Comparison of ENCODE assay signal across 9 mouse cellular contexts in the genomic region with DNA sequence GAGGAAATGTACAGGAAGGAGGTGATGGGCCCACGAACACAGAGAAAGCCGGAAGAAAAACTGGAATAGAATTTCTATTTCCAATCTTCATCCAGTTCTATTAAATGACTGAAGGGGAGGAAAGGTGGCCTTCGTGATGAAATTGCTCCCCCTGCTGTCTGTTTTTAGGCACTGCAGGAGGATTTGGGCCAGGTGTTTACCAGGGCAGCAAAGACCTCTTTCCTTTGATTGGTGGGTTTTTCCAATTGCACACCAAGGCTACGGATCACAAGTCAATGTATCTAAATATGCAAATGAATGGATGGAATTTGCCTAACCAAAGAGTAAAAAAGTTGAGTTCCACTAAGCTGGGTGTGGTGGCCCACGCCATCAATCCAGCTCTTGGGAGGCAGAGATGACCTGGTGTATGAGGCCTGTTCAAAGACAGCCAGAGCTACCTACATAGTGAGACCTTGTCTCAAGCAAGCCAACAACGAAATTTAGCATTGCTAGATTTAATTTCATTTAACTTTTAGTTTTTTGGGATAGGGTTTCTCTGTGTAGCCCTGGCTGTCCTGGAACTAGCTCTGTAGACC. TPM values are rescaled to one million over a fixed set of nuclear protein-coding genes. Genes with fewer than 3 reads are reported as not detected.
DNase-seq lines count a peak whose midpoint lies in the region; ATAC-seq and TF ChIP-seq lines count a peak whose summit lies in the region.
"Had no signal": no experiment of that assay in that cellular context is flagged by ENCODE, and none has a peak within 500 bp of the region (broad histone marks: within the 10 kb centered on the region; RNA-seq: fewer than 3 reads in every experiment).

No protein-coding gene starts in this region.

- DNase-seq in ovary, postnatal 10 days (ENCODE audit: low spot score), result peak; percentile 31
- no peak for DNase-seq in ovary, adult 18-20 months (ENCODE audit: low spot score)
- peak; percentile 81 for DNase-seq in brain, embryonic 14.5 days (ENCODE audit: low read depth)
- DNase-seq in hindlimb bud, embryonic 11.5 days (ENCODE audit: extremely low spot score, low read depth, low spot score), result peak; percentile 41
- DNase-seq in limb, embryonic 10.5 days (ENCODE audit: low spot score), result peak; percentile 76
- DNase-seq in thymus, postnatal 10 days (ENCODE audit: low spot score in 2 of 2), result peak; percentile 31 to 69

- peaks cover 16% of the 10 kb centered on the region; the same call in 1 of the 2 replicates for H3K27me3 ChIP-seq in limb, embryonic 10.5 days (ENCODE audit: low read depth, poor library complexity, severe bottlenecking)

- peak; percentile 90 for TF ChIP-seq CTCF in brain, embryonic 14.5 days (IDR thresholded peaks at IDR 0.05; ENCODE audit: borderline replicate concordance, extremely low read depth, insufficient read depth, insufficient read length)
- TF ChIP-seq CTCF in olfactory bulb, adult 2 months (IDR thresholded peaks at IDR 0.05; ENCODE audit: insufficient read depth, low read depth, low read length), result peak; percentile 45

- ATAC-seq in erythroblast, adult 5-6 weeks (replicated peaks; ENCODE audit: low FRiP score, poor library complexity, severe bottlenecking), result peak; percentile 72; the same call in 1 of the 2 replicates

- no peaks in the 10 kb centered on the region for H3K9me3 ChIP-seq in limb, embryonic 10.5 days (replicated peaks)

- H3K4me3 ChIP-seq in limb, embryonic 10.5 days, result no peak overlapping the region
- no peak overlapping the region for H3K4me3 ChIP-seq in olfactory bulb, adult 2 months (ENCODE audit: insufficient read depth, low read depth, low read length)

- no peaks in the 10 kb centered on the region for H3K36me3 ChIP-seq in limb, embryonic 10.5 days

- WGBS in limb, embryonic 10.5 days, result 21% methylated on average over 6 of the region's 6 CpGs
- 23% methylated on average over 6 of the region's 6 CpGs for WGBS in olfactory bulb, adult 2 months

- H3K4me1 ChIP-seq in limb, embryonic 10.5 days, result peaks cover 4% of the 10 kb centered on the region; the same call in 1 of the 2 replicates
- peaks cover 3% of the 10 kb centered on the region for H3K4me1 ChIP-seq in olfactory bulb, adult 2 months (ENCODE audit: control insufficient read depth, insufficient read depth, low read length)

- TF ChIP-seq POLR2A in brain, embryonic 14.5 days (IDR thresholded peaks at IDR 0.05; ENCODE audit: borderline replicate concordance, extremely low read depth, insufficient read depth, insufficient read length, poor library complexity, severe bottlenecking), result no peak
- TF ChIP-seq POLR2A in olfactory bulb, adult 2 months (IDR thresholded peaks at IDR 0.05; ENCODE audit: insufficient read depth, low read depth, low read length), result no peak

- no peak overlapping the region for H3K27ac ChIP-seq in limb, embryonic 10.5 days
- H3K27ac ChIP-seq in olfactory bulb, adult 2 months (ENCODE audit: insufficient read depth, low read depth, low read length), result no peak overlapping the region

RNA-seq across cellular contexts. Expression of gene Gm10188, which starts 8.1 kb away (rescaled TPM):
- not detected in 2 replicates for polyA plus RNA-seq in brain, embryonic 14.5 days (2012; rRNA removed)
- not detected in 2 replicates for total RNA-seq in erythroblast, adult 5-6 weeks (2015; ENCODE audit: low replicate concordance)
- not detected in 2 replicates for total RNA-seq in erythroblast, adult 5-6 weeks (2017; ENCODE audit: low replicate concordance)
- not detected in 2 replicates for polyA plus RNA-seq in limb, embryonic 10.5 days (2016; fragmentation: Nextera tagmentation; extraction: Ambion mirVana)
- polyA plus RNA-seq in olfactory bulb, adult 2 months (2012; ENCODE audit: insufficient read depth, insufficient read length, low replicate concordance, missing spikeins), result not detected in 2 replicates
- total RNA-seq: gastrocnemius, postnatal 4 days had no signal

RNA-seq across cellular contexts. Expression of gene AC124108.1, which starts 46.4 kb away (rescaled TPM):
- polyA plus RNA-seq in brain, embryonic 14.5 days (2012; rRNA removed), result 21.7 and 23.3 TPM in 2 replicates
- total RNA-seq in erythroblast, adult 5-6 weeks (2015; ENCODE audit: low replicate concordance), result not detected in 2 replicates
- not detected in 2 replicates for total RNA-seq in erythroblast, adult 5-6 weeks (2017; ENCODE audit: low replicate concordance)
- polyA plus RNA-seq in limb, embryonic 10.5 days (2016; fragmentation: Nextera tagmentation; extraction: Ambion mirVana), result 0.64 and 0.65 TPM in 2 replicates
- polyA plus RNA-seq in olfactory bulb, adult 2 months (2012; ENCODE audit: insufficient read depth, insufficient read length, low replicate concordance, missing spikeins), result not detected in 2 replicates

RNA-seq across cellular contexts. Expression of gene Lemd1, which starts 46.4 kb away (rescaled TPM):
- 22.9 and 25.1 TPM in 2 replicates for polyA plus RNA-seq in brain, embryonic 14.5 days (2012; rRNA removed)
- total RNA-seq in erythroblast, adult 5-6 weeks (2015; ENCODE audit: low replicate concordance), result not detected in 2 replicates
- not detected in 2 replicates for total RNA-seq in erythroblast, adult 5-6 weeks (2017; ENCODE audit: low replicate concordance)
- polyA plus RNA-seq in limb, embryonic 10.5 days (2016; fragmentation: Nextera tagmentation; extraction: Ambion mirVana), result 1.3 and 1.7 TPM in 2 replicates
- not detected in 2 replicates for polyA plus RNA-seq in olfactory bulb, adult 2 months (2012; ENCODE audit: insufficient read depth, insufficient read length, low replicate concordance, missing spikeins)
